Mouse (Mus musculus) heart, embryonic 15.5 days (tissue): ENCODE results near the gene Shkbp1. TPM values are rescaled to one million over a fixed set of nuclear protein-coding genes. Genes with fewer than 3 reads are reported as not detected.

Experiments
- ATAC-seq: fragments of 200-750 bp; cut with Nextera tagmentation; replicated peaks from 2 replicates; pipeline ENCODE4 v1.8.0; 2017; ENCODE audit warnings: low read depth, moderate TSS enrichment; ENCODE audit not compliant: insufficient number of reproducible peaks, insufficient read depth, low FRiP score
- H3K27ac ChIP-seq: fragments of 300-500 bp; sonication (generic); 2 replicates; pipeline ENCODE4 v1.5.1; 2015; ENCODE audit warnings: mild to moderate bottlenecking, inconsistent platforms
- H3K27me3 ChIP-seq: fragments of 300-500 bp; sonication (generic); 2 replicates; pipeline ENCODE4 v1.6.1; 2015; ENCODE audit warnings: inconsistent platforms
- H3K36me3 ChIP-seq: fragments of 300-500 bp; sonication (generic); 2 replicates; pipeline ENCODE4 v1.6.1; 2015; ENCODE audit warnings: mild to moderate bottlenecking, inconsistent platforms
- H3K4me1 ChIP-seq: fragments of 300-500 bp; sonication (generic); replicated peaks from 2 replicates; pipeline ENCODE4 v1.6.1; 2015; ENCODE audit warnings: inconsistent platforms
- H3K4me2 ChIP-seq: fragments of 300-500 bp; sonication (generic); 2 replicates; pipeline ENCODE4 v1.6.1; 2015; ENCODE audit warnings: inconsistent platforms, mild to moderate bottlenecking, moderate library complexity
- H3K4me3 ChIP-seq: fragments of 300-500 bp; sonication (generic); 2 replicates; pipeline ENCODE4 v1.5.1; 2015; ENCODE audit warnings: mild to moderate bottlenecking, inconsistent platforms
- H3K9ac ChIP-seq: fragments of 300-500 bp; sonication (generic); 2 replicates; pipeline ENCODE4 v1.6.1; 2015; ENCODE audit warnings: mild to moderate bottlenecking, inconsistent platforms
- H3K9me3 ChIP-seq: fragments of 300-500 bp; sonication (generic); replicated peaks from 2 replicates; pipeline ENCODE4 v1.6.1; 2016; ENCODE audit warnings: inconsistent platforms
- WGBS: fragments of 180-500 bp; shearing (Covaris S2); methylation state at CpG from one replicate; pipeline ENCODE4 v1.1.7; 2015; ENCODE audit warnings: mixed read lengths; 5-methylcytosine and 5-hydroxymethylcytosine counted together
- polyA plus RNA-seq: library from polyadenylated mRNA; unstranded; fragments of >200 nt; fragmentation: Nextera tagmentation; extraction: Ambion mirVana; gene quantifications from 2 replicates; pipeline ENCODE4 v1.2.1, GENCODE M21; 2015

Shkbp1 gene
- polyA plus RNA-seq, 1 experiment from 2014 or later, result 19.8 TPM

- ATAC-seq, result no peak
Measured at GRCm38 (mm10) chr7:27345444-27345843, 10.4 kb downstream of the Shkbp1 start.

GRCm38 (mm10) chr7:27342595-27342994 lies 13.2 kb downstream of the Shkbp1 start:
- WGBS, result 55% methylated on average over 4 of the region's 4 CpGs
- H3K27ac ChIP-seq, result no peak overlapping the region
- no peaks in the 10 kb centered on the region for H3K9me3 ChIP-seq
- no peak overlapping the region for H3K9ac ChIP-seq
- H3K36me3 ChIP-seq, result peaks cover 3% of the 10 kb centered on the region; the same call in 1 of the 2 replicates
- H3K27me3 ChIP-seq, result peaks cover 26% of the 10 kb centered on the region
- H3K4me2 ChIP-seq, result no peak overlapping the region
- H3K4me3 ChIP-seq, result no peak overlapping the region
- ATAC-seq, result no peak
- H3K4me1 ChIP-seq, result peaks cover 4% of the 10 kb centered on the region

More at GRCm38 (mm10) chr7:27345444-27345843, 10.4 kb downstream of the Shkbp1 start:
- 27% methylated on average over 6 of the region's 6 CpGs for WGBS
- H3K4me3 ChIP-seq, result no peak overlapping the region
- H3K9ac ChIP-seq, result no peak overlapping the region
- H3K9me3 ChIP-seq, result no peaks in the 10 kb centered on the region
- no peak overlapping the region for H3K4me2 ChIP-seq
- no peaks in the 10 kb centered on the region for H3K4me1 ChIP-seq
- H3K27me3 ChIP-seq, result no peaks in the 10 kb centered on the region
- H3K36me3 ChIP-seq, result peaks cover 17% of the 10 kb centered on the region
- H3K27ac ChIP-seq, result no peak overlapping the region

DNA sequence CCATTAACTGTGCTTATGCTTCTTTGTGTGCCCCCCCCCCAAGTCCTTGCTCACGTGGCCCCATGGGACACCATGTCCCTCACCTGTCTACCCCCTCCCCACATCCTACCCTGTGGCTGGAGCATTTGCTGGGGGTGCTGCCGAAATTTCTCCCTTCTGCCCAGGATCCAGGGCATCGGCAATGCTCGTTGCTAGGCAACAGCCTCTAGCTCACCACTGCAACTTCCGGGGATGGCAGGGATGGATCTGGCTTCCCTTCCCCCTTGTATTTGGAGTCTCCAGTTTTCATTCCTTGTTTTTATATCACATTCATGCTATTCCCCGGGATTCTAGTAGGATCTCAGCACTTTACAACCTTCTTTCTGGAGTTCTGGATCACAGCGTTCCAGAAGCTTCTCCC lies 16.3 kb downstream of the Shkbp1 start:
- Histone ChIP-seq H3K4me1 (peaks cover 29% of the 10 kb centered on the region), H3K4me3 (no peak overlapping the region), H3K9ac (no peak overlapping the region), H3K36me3 (peaks cover 3% of the 10 kb centered on the region; the same call in 1 of the 2 replicates), H3K4me2 (no peak overlapping the region), H3K9me3 (no peaks in the 10 kb centered on the region), H3K27me3 (peaks cover 54% of the 10 kb centered on the region), H3K27ac (no peak overlapping the region)
- WGBS, result 43% methylated on average over 7 of the region's 7 CpGs
- ATAC-seq, result no peak

DNA sequence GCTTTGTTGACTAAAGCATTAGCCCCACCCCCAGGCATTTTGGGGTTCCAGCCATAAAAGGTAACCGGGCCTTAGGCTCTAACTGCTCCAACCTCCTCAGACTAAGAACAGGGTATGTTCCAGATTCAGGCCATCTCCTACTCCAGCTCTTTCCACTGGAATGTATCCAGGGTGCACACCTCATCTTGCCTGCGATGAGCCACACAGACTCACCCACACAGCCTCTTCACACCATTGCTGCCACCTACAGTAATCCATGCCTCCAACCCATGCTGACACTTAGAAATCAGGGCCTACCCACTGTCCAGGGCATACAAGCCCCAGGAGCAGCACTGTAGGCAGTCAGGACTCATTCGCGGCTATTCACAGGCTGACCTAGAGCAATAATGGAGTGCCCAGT lies 16.7 kb downstream of the Shkbp1 start:
- Histone ChIP-seq H3K4me2 (no peak overlapping the region), H3K4me3 (no peak overlapping the region), H3K27me3 (peaks cover 58% of the 10 kb centered on the region), H3K27ac (no peak overlapping the region), H3K4me1 (peaks cover 33% of the 10 kb centered on the region), H3K9me3 (no peaks in the 10 kb centered on the region), H3K36me3 (peaks cover 3% of the 10 kb centered on the region; the same call in 1 of the 2 replicates), H3K9ac (no peak overlapping the region)
- ATAC-seq, result no peak
- 73% methylated on average over 4 of the region's 4 CpGs for WGBS

DNA sequence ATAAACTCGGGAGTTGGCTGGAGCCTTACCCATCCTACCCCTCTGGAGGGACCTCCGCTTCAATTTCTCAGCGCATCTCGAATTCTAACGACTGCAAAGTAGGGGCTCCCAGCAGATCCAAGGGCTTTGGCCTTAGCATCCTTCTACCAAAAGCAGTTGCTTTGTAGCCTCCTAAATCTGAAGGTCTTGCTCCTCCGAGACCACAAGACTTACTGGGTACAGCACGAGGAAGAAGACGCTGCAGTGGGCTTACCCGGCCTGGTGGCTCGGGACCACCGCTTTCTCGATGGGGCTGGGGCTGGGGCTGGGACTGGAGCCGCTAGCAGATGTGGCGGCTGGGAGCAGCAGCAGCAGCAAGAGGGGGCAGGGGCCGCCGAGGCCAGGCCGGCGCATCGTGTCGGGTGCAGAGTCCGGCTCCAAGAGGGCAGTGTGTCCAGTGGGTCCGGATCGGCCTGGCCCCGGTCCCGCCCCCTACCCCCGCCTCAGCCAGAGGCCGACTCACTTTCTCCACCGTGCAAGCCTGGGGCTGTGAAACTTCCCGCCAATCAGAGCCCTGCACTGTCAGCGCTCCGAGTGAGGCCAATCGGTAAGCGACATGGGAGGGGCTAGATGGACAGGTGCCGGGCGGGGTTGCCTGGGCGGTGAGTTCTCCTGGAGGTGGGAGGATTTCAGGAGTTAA lies 18.5 kb downstream of the Shkbp1 start, which contains the start of gene Ltbp4:
Gene Ltbp4, minus strand, starts transcription at position 518 of the 679 bp plus-strand sequence.
- H3K4me3 ChIP-seq, result peak within 1 kb of the TSS; percentile 45
- H3K9me3 ChIP-seq, result no peaks in the 10 kb centered on the region
- ATAC-seq, result no peak
- H3K9ac ChIP-seq, result peak within 1 kb of the TSS; percentile 46
- H3K27ac ChIP-seq, result no peak within 1 kb of the TSS
- peak within 1 kb of the TSS; percentile 68 for H3K4me2 ChIP-seq
- no peaks in the 10 kb centered on the region for H3K36me3 ChIP-seq
- WGBS, result 1% methylated on average over 36 of the region's 36 CpGs
- peaks cover 76% of the 10 kb centered on the region for H3K27me3 ChIP-seq
- H3K4me1 ChIP-seq, result peaks cover 51% of the 10 kb centered on the region

DNA sequence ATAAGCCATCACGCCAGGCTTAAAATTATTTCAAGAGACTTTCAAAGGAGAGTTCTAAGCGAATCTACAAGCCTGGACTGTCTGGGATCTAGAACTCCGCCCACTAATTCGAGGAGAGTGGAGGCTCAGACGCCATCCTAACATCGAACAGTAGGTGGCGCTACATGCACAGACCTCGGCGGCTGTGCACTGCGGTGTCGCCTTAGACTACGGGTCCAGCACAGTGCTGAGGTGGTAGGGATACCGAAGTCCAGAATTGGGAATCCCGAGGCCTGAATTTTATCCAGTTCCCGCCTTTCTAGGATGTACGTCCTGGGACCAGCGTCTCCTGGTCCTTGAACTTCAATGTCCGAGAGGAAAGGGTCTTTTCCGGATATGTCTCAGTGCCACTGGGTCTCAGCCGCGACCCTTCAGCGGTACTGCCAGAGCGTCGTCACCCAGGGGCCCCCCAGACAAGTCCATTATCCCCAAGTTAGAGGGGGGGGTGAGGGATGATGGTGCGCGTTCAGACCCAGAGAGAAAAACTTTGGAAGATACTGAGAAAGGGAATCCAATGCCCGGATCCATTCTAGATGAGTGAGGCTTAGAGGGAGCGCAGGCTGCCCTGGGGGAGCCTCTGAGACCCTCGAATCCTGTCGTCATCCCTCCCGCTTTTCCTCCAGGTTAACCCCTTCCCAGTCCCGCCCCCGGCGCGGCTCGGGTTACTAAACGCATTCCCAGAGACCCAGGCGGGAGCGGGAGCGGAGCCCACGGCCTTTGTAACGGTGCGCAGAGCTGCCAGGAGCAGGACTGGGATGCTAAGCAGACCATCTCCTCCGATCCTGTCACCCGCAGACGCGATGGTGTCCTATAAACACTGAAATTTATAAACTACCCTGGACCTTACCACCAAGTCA lies 19.6 kb downstream of the Shkbp1 start:
- no peaks in the 10 kb centered on the region for H3K9me3 ChIP-seq
- peaks cover 63% of the 10 kb centered on the region for H3K4me1 ChIP-seq
- H3K9ac ChIP-seq, result peak overlapping the region; percentile 12
- peaks cover 80% of the 10 kb centered on the region for H3K27me3 ChIP-seq
- H3K36me3 ChIP-seq, result no peaks in the 10 kb centered on the region
- ATAC-seq, result peak; percentile 64
- H3K27ac ChIP-seq, result peak overlapping the region; percentile 39; the same call in 1 of the 2 replicates
- H3K4me3 ChIP-seq, result peak overlapping the region; percentile 45
- H3K4me2 ChIP-seq, result peak overlapping the region; percentile 68
- WGBS, result under 1% methylated on average over 47 of the region's 47 CpGs

DNA sequence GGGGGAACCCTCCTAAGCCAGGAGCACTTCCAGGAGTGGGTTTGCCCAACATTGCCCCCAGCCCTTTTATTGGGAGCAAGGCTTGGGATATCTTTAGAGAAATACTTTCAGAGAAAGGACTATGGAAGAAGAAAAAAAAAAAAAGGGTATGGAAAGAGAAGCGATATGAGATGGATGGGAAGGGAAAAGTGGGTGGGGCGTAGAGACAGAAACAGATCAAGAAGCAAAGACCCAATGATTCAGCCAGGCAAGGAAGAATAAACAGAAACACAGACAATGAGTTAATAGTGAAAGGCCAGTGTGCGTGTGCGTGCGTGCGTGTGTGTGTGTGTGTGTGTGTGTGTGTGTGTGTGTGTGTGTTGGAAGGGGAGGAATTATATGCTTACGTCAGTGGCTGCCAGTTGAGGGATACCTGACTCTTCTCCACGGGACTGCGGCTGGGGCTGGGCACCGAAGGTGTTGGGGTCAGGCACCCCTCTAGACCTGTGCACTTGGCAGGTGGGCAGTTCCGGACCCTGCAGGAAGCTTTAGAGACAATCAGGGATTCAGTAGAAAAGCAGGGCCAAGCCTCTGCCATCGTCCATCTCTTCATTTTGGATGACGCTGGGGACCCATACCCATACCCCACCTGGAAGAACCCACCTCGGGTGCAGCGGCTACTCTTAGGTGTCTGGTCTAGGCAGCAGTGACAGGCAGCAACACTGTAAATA lies 20.7 kb downstream of the Shkbp1 start:
- H3K4me3 ChIP-seq, result peak overlapping the region; percentile 64; the same call in 1 of the 2 replicates
- 48% methylated on average over 15 of the region's 15 CpGs for WGBS
- peaks cover 89% of the 10 kb centered on the region for H3K27me3 ChIP-seq
- H3K9me3 ChIP-seq, result no peaks in the 10 kb centered on the region
- H3K36me3 ChIP-seq, result no peaks in the 10 kb centered on the region
- no peak for ATAC-seq
- no peak overlapping the region for H3K9ac ChIP-seq
- peak overlapping the region; percentile 91; the same call in 1 of the 2 replicates for H3K4me2 ChIP-seq
- peaks cover 72% of the 10 kb centered on the region for H3K4me1 ChIP-seq
- H3K27ac ChIP-seq, result peak overlapping the region; percentile 89

DNA sequence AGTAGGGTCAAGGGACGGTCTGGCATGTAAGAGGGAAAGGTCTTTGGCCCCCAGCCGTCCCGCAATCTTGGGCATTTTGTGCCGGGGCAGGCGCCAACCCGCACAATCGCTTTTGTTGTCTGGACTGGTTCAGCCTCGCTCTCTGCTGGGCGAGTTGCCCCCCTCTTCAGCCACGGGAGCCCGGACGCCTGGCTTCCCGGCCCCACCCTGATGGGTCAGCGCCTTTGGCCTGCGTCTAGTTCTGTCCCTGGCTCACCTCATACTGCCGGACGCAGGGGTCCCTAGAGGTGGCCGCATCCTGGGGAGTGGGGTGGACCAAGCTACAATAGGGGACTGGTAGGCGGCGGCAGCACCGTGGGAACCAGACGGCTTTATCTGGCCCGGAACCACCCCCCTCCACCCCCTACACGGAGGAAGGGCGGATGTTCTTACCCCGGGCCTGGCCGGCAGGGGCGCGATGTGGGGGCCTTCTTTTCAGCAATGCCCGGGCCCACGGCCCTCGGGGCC lies 21.4 kb downstream of the Shkbp1 start:
- peaks cover 75% of the 10 kb centered on the region for H3K4me1 ChIP-seq
- WGBS, result 3% methylated on average over 32 of the region's 32 CpGs

GRCm38 (mm10) chr7:27333316-27333941 lies 22.4 kb downstream of the Shkbp1 start:
- Histone ChIP-seq H3K4me2 (peak overlapping the region; percentile 91), H3K9ac (peak overlapping the region; percentile 75), H3K4me3 (peak overlapping the region; percentile 64), H3K9me3 (no peaks in the 10 kb centered on the region), H3K27ac (peak overlapping the region; percentile 89), H3K4me1 (peaks cover 83% of the 10 kb centered on the region), H3K27me3 (peaks cover 89% of the 10 kb centered on the region), H3K36me3 (no peaks in the 10 kb centered on the region)
- WGBS, result under 1% methylated on average over 39 of the region's 77 CpGs
- ATAC-seq, result no peak

More for the DNA sequence above, 21.4 kb downstream of the Shkbp1 start:
- Histone ChIP-seq H3K27me3 (peaks cover 89% of the 10 kb centered on the region), H3K4me2 (peak overlapping the region; percentile 91), H3K27ac (peak overlapping the region; percentile 89), H3K9me3 (no peaks in the 10 kb centered on the region), H3K36me3 (no peaks in the 10 kb centered on the region), H3K4me3 (peak overlapping the region; percentile 64), H3K9ac (peak overlapping the region; percentile 32; the same call in 1 of the 2 replicates)
- ATAC-seq, result peak; percentile 20

DNA sequence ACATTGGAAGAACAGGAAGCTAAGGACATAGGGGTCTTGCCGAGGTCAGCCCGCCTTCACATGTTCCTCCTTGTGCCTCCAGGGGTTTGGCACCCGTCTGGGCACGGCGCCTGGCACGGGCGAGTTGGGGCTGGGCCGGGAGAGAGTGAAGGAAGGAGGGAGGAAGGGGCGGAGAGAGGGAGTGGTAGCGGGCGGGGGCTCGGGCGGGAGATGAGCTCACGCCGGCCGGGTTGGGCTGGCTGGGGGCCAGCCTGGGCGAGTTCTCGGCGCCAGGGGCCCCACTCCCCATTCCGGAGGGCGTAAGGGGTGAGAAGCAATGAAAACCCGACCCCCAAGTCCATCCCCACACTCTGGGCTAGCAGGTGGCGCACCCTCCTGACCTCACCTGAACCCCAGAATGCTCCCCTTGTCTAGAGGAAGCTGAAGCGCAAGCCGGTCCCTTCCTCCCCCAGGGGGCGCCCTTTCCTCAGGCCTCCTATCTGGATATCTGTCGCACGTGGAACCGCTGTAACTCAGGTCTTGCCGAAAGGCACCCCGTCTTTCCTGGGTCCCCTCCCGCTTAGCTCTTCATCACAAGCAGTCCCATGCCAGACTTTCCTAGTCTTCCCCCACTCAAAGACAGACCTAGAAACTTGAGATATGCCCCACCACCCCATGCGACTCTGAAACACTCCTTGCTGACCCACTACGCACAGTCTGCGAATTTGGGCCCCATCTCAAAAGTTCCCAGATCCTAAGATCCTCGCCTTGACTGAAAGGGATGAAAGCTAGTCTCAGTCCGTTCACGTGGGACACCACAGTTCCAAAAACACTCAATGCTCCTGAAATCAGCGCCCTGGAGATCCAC lies 23.2 kb downstream of the Shkbp1 start:
- Histone ChIP-seq H3K4me2 (peak overlapping the region; percentile 91), H3K27me3 (peaks cover 89% of the 10 kb centered on the region), H3K4me3 (peak overlapping the region; percentile 64), H3K9me3 (no peaks in the 10 kb centered on the region), H3K9ac (peak overlapping the region; percentile 75), H3K27ac (peak overlapping the region; percentile 89), H3K36me3 (no peaks in the 10 kb centered on the region), H3K4me1 (peaks cover 80% of the 10 kb centered on the region)
- 2% methylated on average over 30 of the region's 39 CpGs for WGBS
- no peak for ATAC-seq
